Mouse (Mus musculus): ENCODE measurements around the gene Siglec1. TPM values are rescaled to one million over a fixed set of nuclear protein-coding genes. Genes with fewer than 3 reads are reported as not detected.
"Not testable (repeated sequence)": the region's sequence is repeated elsewhere in the genome, so short reads cannot be mapped to it uniquely, and the experiment has no call there.

The Siglec1 gene
- polyA plus RNA-seq, 1 experiment from 2014 or later: 1.8 TPM

DNA sequence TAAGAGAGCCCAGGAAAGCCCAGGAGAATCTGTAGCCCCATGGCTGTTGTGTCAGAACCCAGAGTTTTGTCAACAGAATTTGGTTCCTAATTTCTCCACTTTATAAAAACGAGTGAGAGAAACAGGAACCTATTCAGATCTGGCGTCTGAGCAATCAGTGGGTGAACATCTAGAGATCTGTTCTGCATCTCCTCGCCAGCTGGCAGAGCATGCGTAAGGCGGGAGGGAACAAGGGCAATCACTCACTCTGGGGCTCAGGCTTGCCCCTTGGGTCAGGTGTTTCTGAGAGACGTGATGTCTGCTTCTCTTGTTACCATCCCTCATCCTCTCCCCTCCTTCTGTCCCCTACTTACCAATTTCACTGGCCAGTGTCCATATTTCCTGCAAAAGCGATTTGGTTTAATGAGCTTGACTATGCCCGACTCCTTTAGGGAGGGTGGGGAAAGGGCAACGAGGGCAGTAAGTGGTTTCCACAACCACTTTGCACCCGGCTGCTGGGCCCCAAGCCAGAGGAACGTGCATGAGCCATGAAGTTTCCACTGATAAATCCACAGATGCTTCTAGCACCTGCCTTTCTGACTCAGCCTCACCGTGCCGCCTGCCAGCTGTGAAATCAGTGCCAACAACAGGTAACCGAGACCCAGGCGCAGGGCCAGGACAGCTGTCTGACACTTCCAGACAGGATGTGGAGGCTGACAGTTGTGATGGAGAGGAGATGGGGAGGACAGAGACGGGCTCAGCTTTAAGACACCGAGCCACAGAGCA lies 49.2 kb downstream of the Siglec1 start:
- Histone ChIP-seq H3K27me3 (ENCODE audit: control insufficient read depth, insufficient read depth, low read depth, low read length) (peaks cover 54% of the 10 kb centered on the region), H3K36me3 (ENCODE audit: control insufficient read depth, insufficient read depth) (no peaks in the 10 kb centered on the region), H3K4me1 (ENCODE audit: control insufficient read depth, low read depth, low read length) (no peaks in the 10 kb centered on the region; the same call in none of the 2 replicates), H3K27ac (ENCODE audit: low read length) (no peak overlapping the region), H3K9ac (ENCODE audit: low read depth, low read length) (no peak overlapping the region), H3K4me2 (ENCODE audit: low read depth, low read length) (no peak overlapping the region), H3K4me3 (ENCODE audit: low read depth, low read length) (no peak overlapping the region), H3K9me3 (replicated peaks; ENCODE audit: control insufficient read depth, low read length) (no peaks in the 10 kb centered on the region)
- WGBS (ENCODE audit: insufficient replicate concordance): 45% methylated on average over 17 of the region's 17 CpGs
- ATAC-seq (ENCODE audit: low read depth): no peak

DNA sequence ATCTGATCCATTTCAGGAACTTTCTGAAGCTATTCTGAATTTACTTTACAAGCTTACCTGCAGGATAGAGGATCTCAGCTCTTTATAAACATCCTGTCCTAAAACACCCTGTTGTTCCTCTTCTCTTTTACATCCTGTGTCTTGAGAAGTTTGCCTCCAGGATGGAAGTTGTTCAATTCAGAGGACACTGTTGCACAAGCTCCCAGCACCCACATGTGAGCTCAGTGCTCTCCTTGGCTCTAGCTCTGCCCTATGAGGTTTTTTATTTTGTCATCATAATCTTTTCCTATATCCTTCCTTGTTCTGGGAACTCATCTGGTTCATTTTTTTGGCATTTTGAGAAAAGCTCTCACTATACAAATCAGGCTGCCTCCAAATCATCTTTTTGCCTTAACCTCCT lies 49.8 kb downstream of the Siglec1 start:
- H3K4me3 ChIP-seq (ENCODE audit: low read depth, low read length): no peak overlapping the region
- peaks cover 3% of the 10 kb centered on the region for H3K4me1 ChIP-seq (ENCODE audit: control insufficient read depth, low read depth, low read length)
- no peak overlapping the region for H3K9ac ChIP-seq (ENCODE audit: low read depth, low read length)
- H3K4me2 ChIP-seq (ENCODE audit: low read depth, low read length): no peak overlapping the region
- no peak for ATAC-seq (ENCODE audit: low read depth)
- H3K9me3 ChIP-seq (replicated peaks; ENCODE audit: control insufficient read depth, low read length): no peaks in the 10 kb centered on the region
- H3K36me3 ChIP-seq (ENCODE audit: control insufficient read depth, insufficient read depth): no peaks in the 10 kb centered on the region
- peaks cover 47% of the 10 kb centered on the region for H3K27me3 ChIP-seq (ENCODE audit: control insufficient read depth, insufficient read depth, low read depth, low read length)
- H3K27ac ChIP-seq (ENCODE audit: low read length): no peak overlapping the region

DNA sequence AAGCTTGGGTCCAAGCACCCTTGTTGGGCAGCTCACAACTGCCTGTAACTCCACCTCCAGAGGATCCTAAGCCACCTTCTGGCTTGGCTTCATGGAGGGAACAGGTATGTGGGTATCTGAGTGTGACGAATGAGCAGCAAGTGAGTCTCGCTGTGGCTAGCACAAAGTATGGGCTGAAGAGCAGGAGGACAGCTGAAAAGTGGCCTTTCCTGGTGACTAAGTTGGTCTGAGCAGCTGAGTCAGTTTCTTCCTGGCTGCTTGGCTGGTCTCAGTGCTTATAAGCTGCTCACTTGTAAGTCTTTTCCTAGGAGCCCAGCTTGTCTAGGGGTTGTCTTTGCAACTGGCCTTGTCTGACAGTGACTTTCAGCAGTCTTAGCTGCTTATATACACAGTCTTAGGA lies 50.2 kb downstream of the Siglec1 start:
- Histone ChIP-seq H3K4me2 (ENCODE audit: low read depth, low read length) (no peak overlapping the region), H3K27ac (ENCODE audit: low read length) (no peak overlapping the region), H3K36me3 (ENCODE audit: control insufficient read depth, insufficient read depth) (no peaks in the 10 kb centered on the region), H3K4me1 (ENCODE audit: control insufficient read depth, low read depth, low read length) (peaks cover 3% of the 10 kb centered on the region), H3K4me3 (ENCODE audit: low read depth, low read length) (no peak overlapping the region), H3K9me3 (replicated peaks; ENCODE audit: control insufficient read depth, low read length) (no peaks in the 10 kb centered on the region), H3K9ac (ENCODE audit: low read depth, low read length) (no peak overlapping the region), H3K27me3 (ENCODE audit: control insufficient read depth, insufficient read depth, low read depth, low read length) (peaks cover 43% of the 10 kb centered on the region)
- WGBS (ENCODE audit: insufficient replicate concordance): 68% methylated on average over 2 of the region's 2 CpGs
- no peak for ATAC-seq (ENCODE audit: low read depth)

DNA sequence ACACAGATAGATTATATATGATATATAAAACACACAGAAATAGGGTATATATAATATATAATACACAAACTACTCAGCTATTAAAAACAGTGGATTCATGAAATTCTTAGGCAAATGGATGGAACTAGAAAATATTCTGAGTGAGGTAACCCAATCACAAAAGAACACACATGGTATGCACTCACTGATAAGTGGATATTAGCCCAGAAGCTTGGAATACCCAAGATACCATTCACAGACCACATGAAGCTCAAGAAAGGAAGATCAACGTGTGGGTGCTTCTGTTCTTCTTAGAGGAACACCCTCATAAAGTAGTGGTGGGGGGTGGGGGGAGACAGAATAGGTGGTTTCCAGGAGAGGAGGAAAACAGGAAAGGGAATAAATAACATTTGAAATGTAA lies 55.2 kb downstream of the Siglec1 start:
- H3K4me3 ChIP-seq (ENCODE audit: low read depth, low read length); H3K9me3 ChIP-seq (replicated peaks; ENCODE audit: control insufficient read depth, low read length); H3K9ac ChIP-seq (ENCODE audit: low read depth, low read length); H3K27ac ChIP-seq (ENCODE audit: low read length); H3K27me3 ChIP-seq (ENCODE audit: control insufficient read depth, insufficient read depth, low read depth, low read length); H3K36me3 ChIP-seq (ENCODE audit: control insufficient read depth, insufficient read depth); H3K4me2 ChIP-seq (ENCODE audit: low read depth, low read length): not testable (repeated sequence)
- 13% methylated on average over 1 of the region's 1 CpGs for WGBS (ENCODE audit: insufficient replicate concordance)
- peak; percentile 67 for ATAC-seq (ENCODE audit: low read depth)
- H3K4me1 ChIP-seq (ENCODE audit: control insufficient read depth, low read depth, low read length): peaks cover 13% of the 10 kb centered on the region

DNA sequence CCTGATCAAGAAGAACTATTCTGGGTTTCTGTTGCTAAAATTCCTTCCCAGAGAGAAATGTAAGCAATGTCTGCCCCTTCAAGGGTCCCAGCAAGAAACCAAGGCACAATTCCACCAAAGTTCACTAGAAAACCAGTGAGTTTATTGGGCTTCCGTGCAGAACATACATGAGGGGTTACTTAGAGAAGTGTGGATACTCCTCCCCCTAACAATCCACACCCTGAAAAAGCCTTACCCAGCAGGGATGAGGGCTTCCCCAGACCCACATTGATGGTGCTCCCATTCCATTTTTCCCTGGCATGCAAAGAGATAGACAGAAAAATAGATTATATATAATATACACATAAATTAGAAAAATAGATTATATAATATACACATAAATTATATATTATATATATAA lies 55.6 kb downstream of the Siglec1 start:
- H3K4me2 ChIP-seq (ENCODE audit: low read depth, low read length): no peak overlapping the region
- no peaks in the 10 kb centered on the region; the same call in 1 of the 2 replicates for H3K36me3 ChIP-seq (ENCODE audit: control insufficient read depth, insufficient read depth)
- H3K27me3 ChIP-seq (ENCODE audit: control insufficient read depth, insufficient read depth, low read depth, low read length): 0 out of 2 replicates have a peak, but pooled peaks cover 3% of the 10 kb centered on the region
- ATAC-seq (ENCODE audit: low read depth): no peak
- no peak overlapping the region for H3K4me3 ChIP-seq (ENCODE audit: low read depth, low read length)
- H3K4me1 ChIP-seq (ENCODE audit: control insufficient read depth, low read depth, low read length): peaks cover 13% of the 10 kb centered on the region
- WGBS (ENCODE audit: insufficient replicate concordance): 73% methylated on average over 1 of the region's 1 CpGs
- H3K9me3 ChIP-seq (replicated peaks; ENCODE audit: control insufficient read depth, low read length): no peaks in the 10 kb centered on the region
- H3K9ac ChIP-seq (ENCODE audit: low read depth, low read length): no peak overlapping the region; the same call in 1 of the 2 replicates
- H3K27ac ChIP-seq (ENCODE audit: low read length): no peak overlapping the region

DNA sequence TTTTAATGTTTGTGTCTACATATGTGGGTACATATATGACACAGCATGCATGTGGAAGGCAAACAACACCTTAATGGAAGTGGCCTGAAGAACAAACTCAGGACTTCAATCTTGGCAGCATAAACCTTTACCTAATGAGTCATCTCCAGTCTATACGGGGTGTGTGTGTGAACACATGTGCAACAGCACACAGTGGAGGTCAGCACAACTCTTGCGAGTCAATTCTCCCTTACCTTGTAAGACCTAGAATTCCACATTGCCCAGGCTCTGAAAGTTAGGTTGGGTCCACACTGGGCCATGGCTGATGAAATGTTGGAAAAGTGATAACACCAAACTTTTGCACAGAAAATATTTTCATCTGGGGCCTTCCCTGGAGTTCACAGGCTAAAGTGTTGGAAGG lies 56.0 kb downstream of the Siglec1 start:
- no peaks in the 10 kb centered on the region for H3K9me3 ChIP-seq (replicated peaks; ENCODE audit: control insufficient read depth, low read length)
- H3K4me2 ChIP-seq (ENCODE audit: low read depth, low read length): no peak overlapping the region
- no peaks in the 10 kb centered on the region; the same call in 1 of the 2 replicates for H3K36me3 ChIP-seq (ENCODE audit: control insufficient read depth, insufficient read depth)
- H3K27me3 ChIP-seq (ENCODE audit: control insufficient read depth, insufficient read depth, low read depth, low read length): 0 out of 2 replicates have a peak, but pooled peaks cover 2% of the 10 kb centered on the region
- no peak overlapping the region for H3K27ac ChIP-seq (ENCODE audit: low read length)
- H3K4me1 ChIP-seq (ENCODE audit: control insufficient read depth, low read depth, low read length): peaks cover 13% of the 10 kb centered on the region
- ATAC-seq (ENCODE audit: low read depth): no peak
- 80% methylated on average over 2 of the region's 2 CpGs for WGBS (ENCODE audit: insufficient replicate concordance)
- H3K9ac ChIP-seq (ENCODE audit: low read depth, low read length): no peak overlapping the region
- no peak overlapping the region for H3K4me3 ChIP-seq (ENCODE audit: low read depth, low read length)

DNA sequence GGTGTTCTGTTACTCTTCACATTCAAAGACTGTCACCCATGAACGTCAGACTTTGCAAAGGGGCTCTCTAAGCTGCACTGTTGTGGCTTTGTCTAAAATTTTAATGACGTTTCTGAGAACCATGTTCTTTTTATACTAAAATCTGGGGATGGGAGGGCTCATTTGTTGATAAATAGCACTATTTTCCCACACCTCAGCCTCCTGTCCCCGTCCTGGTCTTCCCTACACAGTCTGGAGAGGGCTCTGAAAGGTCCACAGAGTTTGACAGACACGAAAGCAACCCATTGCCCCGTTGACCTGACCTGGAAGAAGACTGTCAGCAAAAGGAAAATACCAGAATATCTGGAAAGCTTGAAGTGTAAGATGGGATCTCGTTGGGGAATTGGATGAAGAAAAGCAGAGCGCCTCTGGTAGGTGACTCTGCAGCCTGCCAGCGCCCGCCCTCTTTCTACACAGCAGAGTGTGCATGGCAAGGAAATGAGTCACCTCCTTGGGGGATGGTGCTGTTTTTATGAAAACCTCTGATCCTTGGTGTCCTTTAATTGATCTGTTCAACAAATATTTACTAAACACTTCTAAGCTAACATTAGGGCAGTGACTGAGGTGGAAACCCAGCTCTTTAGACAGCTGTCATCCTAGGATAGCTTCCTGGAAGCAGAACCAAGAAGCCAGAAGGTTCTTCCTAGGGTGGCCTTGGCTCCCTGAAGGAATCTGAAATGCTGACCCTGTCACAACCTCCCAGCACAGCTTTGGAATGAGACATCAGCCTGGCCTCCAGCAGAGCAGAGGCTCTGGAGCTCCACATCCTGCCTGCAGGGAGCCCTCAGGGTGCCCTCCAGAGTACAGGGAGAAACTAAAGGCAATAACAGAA lies 57.3 kb downstream of the Siglec1 start:
- Histone ChIP-seq H3K9me3 (replicated peaks; ENCODE audit: control insufficient read depth, low read length) (no peaks in the 10 kb centered on the region), H3K27me3 (ENCODE audit: control insufficient read depth, insufficient read depth, low read depth, low read length) (no peaks in the 10 kb centered on the region), H3K4me3 (ENCODE audit: low read depth, low read length) (no peak overlapping the region), H3K36me3 (ENCODE audit: control insufficient read depth, insufficient read depth) (peaks cover 2% of the 10 kb centered on the region; the same call in 1 of the 2 replicates), H3K27ac (ENCODE audit: low read length) (no peak overlapping the region), H3K9ac (ENCODE audit: low read depth, low read length) (no peak overlapping the region), H3K4me2 (ENCODE audit: low read depth, low read length) (no peak overlapping the region), H3K4me1 (ENCODE audit: control insufficient read depth, low read depth, low read length) (peaks cover 13% of the 10 kb centered on the region)
- WGBS (ENCODE audit: insufficient replicate concordance): 49% methylated on average over 9 of the region's 9 CpGs
- peak; percentile 47 for ATAC-seq (ENCODE audit: low read depth)

DNA sequence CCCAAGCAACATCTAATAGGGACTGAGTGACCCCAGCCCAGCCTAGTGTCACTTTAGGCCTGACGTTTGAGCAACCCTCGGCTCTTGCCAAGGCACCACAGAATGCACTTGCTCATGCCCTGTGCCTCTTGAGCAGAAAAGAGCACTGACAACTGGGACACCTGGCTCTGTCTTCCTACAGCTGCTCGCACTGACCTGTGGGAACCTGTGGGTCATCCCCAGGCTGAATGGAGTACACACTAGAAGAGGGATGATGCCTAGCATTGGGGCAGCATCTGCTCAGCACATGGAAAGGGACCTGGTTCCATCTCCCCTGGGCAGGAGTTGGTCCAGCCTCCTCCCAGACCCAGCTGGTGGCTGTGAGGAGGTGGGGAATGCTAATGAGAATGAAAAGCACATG lies 59.6 kb downstream of the Siglec1 start:
- Histone ChIP-seq H3K27me3 (ENCODE audit: control insufficient read depth, insufficient read depth, low read depth, low read length) (no peaks in the 10 kb centered on the region), H3K36me3 (ENCODE audit: control insufficient read depth, insufficient read depth) (peaks cover 2% of the 10 kb centered on the region; the same call in 1 of the 2 replicates), H3K4me3 (ENCODE audit: low read depth, low read length) (no peak overlapping the region), H3K4me1 (ENCODE audit: control insufficient read depth, low read depth, low read length) (peaks cover 11% of the 10 kb centered on the region), H3K9ac (ENCODE audit: low read depth, low read length) (no peak overlapping the region), H3K9me3 (replicated peaks; ENCODE audit: control insufficient read depth, low read length) (no peaks in the 10 kb centered on the region), H3K27ac (ENCODE audit: low read length) (no peak overlapping the region), H3K4me2 (ENCODE audit: low read depth, low read length) (no peak overlapping the region)
- ATAC-seq (ENCODE audit: low read depth): no peak
- WGBS (ENCODE audit: insufficient replicate concordance): 74% methylated on average over 3 of the region's 3 CpGs

DNA sequence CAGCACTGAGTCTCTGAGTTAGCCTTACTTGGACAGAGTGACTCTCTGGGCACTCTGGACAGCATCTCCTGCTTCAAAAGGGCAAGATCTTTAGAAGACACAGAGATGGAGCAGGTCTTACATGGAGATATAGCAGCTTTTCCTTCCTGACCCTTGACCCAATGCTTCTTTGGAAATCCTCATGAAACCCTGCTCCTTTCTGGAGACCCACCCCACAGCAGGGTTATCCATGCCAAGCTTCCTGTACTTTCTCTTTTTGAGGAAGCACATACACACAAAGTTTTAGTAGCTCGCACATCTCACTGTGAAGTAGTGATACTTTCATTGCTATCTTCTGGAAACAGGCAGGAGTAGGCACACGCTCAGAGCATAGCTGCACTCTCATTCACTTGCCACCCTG lies 61.3 kb downstream of the Siglec1 start:
- H3K4me3 ChIP-seq (ENCODE audit: low read depth, low read length): no peak overlapping the region
- no peaks in the 10 kb centered on the region for H3K27me3 ChIP-seq (ENCODE audit: control insufficient read depth, insufficient read depth, low read depth, low read length)
- no peak overlapping the region for H3K27ac ChIP-seq (ENCODE audit: low read length)
- H3K9me3 ChIP-seq (replicated peaks; ENCODE audit: control insufficient read depth, low read length): no peaks in the 10 kb centered on the region
- no peak overlapping the region for H3K4me2 ChIP-seq (ENCODE audit: low read depth, low read length)
- ATAC-seq (ENCODE audit: low read depth): no peak
- 71% methylated on average over 2 of the region's 2 CpGs for WGBS (ENCODE audit: insufficient replicate concordance)
- H3K4me1 ChIP-seq (ENCODE audit: control insufficient read depth, low read depth, low read length): peaks cover 2% of the 10 kb centered on the region; the same call in 1 of the 2 replicates
- peaks cover 8% of the 10 kb centered on the region; the same call in 1 of the 2 replicates for H3K36me3 ChIP-seq (ENCODE audit: control insufficient read depth, insufficient read depth)
- no peak overlapping the region for H3K9ac ChIP-seq (ENCODE audit: low read depth, low read length)
